ENCODE assay signal across 29 mouse cellular contexts in genomic region chr7:113246512-113246911, GRCm38 (mm10). TPM values are rescaled to one million over a fixed set of nuclear protein-coding genes. Genes with fewer than 3 reads are reported as not detected.
A peak's percentile ranks its signal among the peaks of the same experiment; 100 is the strongest.
DNase-seq lines count a peak whose midpoint lies in the region; TF ChIP-seq lines count a peak whose summit lies in the region.
"Had no signal": no experiment of that assay in that cellular context is flagged by ENCODE, and none has a peak within 500 bp of the region (broad histone marks: within the 10 kb centered on the region; RNA-seq: fewer than 3 reads in every experiment).

No protein-coding gene starts in this region.

- DNase-seq in gastrocnemius, adult 2 months, result peak; percentile 11
- DNase-seq in gastrocnemius, adult 8-10 months (ENCODE audit: low spot score in 2 of 2), result no peak
- peak; percentile 21 to 40 for DNase-seq in left cerebral cortex, adult 18-20 months (ENCODE audit: low spot score in 2 of 2)
- DNase-seq in left cerebral cortex, adult 8-10 months (ENCODE audit: low spot score in 2 of 2), result no peak
- DNase-seq in testis, postnatal 14 days (ENCODE audit: low spot score), result peak; percentile 15
- no peak for DNase-seq in testis, postnatal 10 days (ENCODE audit: low spot score)
- DNase-seq in telencephalon, adult 2 months (ENCODE audit: low read depth, low spot score), result peak; percentile 58
- DNase-seq in retina, embryonic 14.5 days (ENCODE audit: low spot score), result no peak
- DNase-seq: adrenal gland, postnatal 10 days; adrenal gland, postnatal 36 days; B cell, adult 2 months; cerebellum, adult 11 months; cerebellum, adult 2 months; cerebellum, adult 9-11 months; cerebellum, postnatal 25 days; embryo, embryonic 11 days; gastrocnemius, postnatal 10 days; gastrocnemius, postnatal 36 days; heart, adult 2 months; heart, postnatal 14 days; heart, postnatal 4 days had no signal

- H3K4me3 ChIP-seq in gastrocnemius, adult 2 months, result no peak overlapping the region
- H3K4me3 ChIP-seq: embryonic facial prominence, embryonic 10.5 days; embryonic facial prominence, embryonic 13.5 days; erythroblast, embryonic 14.5 days; forebrain, embryonic 12.5 days; forebrain, embryonic 15.5 days; heart, adult 2 months; heart, embryonic 10.5 days; heart, embryonic 13.5 days had no signal

- no peak overlapping the region for H3K27ac ChIP-seq in gastrocnemius, adult 2 months
- H3K27ac ChIP-seq: embryonic facial prominence, embryonic 10.5 days; embryonic facial prominence, embryonic 13.5 days; forebrain, embryonic 12.5 days; forebrain, embryonic 15.5 days; heart, adult 2 months; heart, embryonic 10.5 days; heart, embryonic 13.5 days; hindbrain, embryonic 14.5 days had no signal

- no peak for TF ChIP-seq CTCF in gastrocnemius, adult 2 months (IDR thresholded peaks at IDR 0.05)

- intact Hi-C loops in gastrocnemius, adult 2 months (cut with DNase I), result no loop called here

RNA-seq across cellular contexts. Expression of gene Arntl, which starts 39.2 kb away (rescaled TPM):
- total RNA-seq in gastrocnemius, adult 2 months (2021), result 10 to 100 TPM; 17.6 to 39.4 TPM
- 10 to 100 TPM in 3 of 4 experiments, 1 to 10 TPM in 1; 8.4 to 19.5 (median 11.2) TPM for total RNA-seq in gastrocnemius, adult 8-10 months (2022)
- 10 to 100 TPM; 47.4 to 54.1 TPM for total RNA-seq in left cerebral cortex, adult 18-20 months (2021)
- 10 to 100 TPM; 29.6 to 37.8 (median 30.6) TPM for total RNA-seq in left cerebral cortex, adult 8-10 months (2022)

Comparison
In these comparisons a context has a peak if more than half of its experiments do, and no peak if none do; other contexts are left out.
1. DNase-seq: peak in gastrocnemius, adult 2 months (single experiment), left cerebral cortex, adult 18-20 months (2 of 2), testis, postnatal 14 days (single experiment) and telencephalon, adult 2 months (single experiment); none in gastrocnemius, adult 8-10 months (0 of 2), left cerebral cortex, adult 8-10 months (0 of 2), testis, postnatal 10 days (single experiment) and retina, embryonic 14.5 days (single experiment).